Mouse (Mus musculus) spleen, embryonic (tissue): ENCODE results near the gene Tpd52l2.

ENCODE experiments used
- CTCF ChIA-PET: fragments of 350-600 bp; sonication (Branson Sonifier 250); formaldehyde crosslinking; loops from one replicate; lab custom pipeline; 2022; lab: Charles Lee

Tpd52l2 gene

GRCm38 (mm10) chr2:181496831-181497547 is at the start of gene Tpd52l2:
Gene Tpd52l2 (plus strand): TSS chr2:181497142.
- CTCF ChIA-PET = interaction anchor here (0.9 kb wide), 1 partner anchor 14 kb away, joined by 3 read pairs; no protein-coding TSS in a partner anchor

- CTCF ChIA-PET = no interaction called here
Observed at GRCm38 (mm10) chr2:181452181-181452580, 44.8 kb upstream of the Tpd52l2 start.

GRCm38 (mm10) chr2:181453274-181453673 is 43.7 kb upstream of the Tpd52l2 start:
- CTCF ChIA-PET = no interaction called here

- CTCF ChIA-PET = no interaction called here
Observed at GRCm38 (mm10) chr2:181455899-181456298, 41.0 kb upstream of the Tpd52l2 start.

- CTCF ChIA-PET = no interaction called here
Observed at GRCm38 (mm10) chr2:181457831-181458230, 39.1 kb upstream of the Tpd52l2 start.

GRCm38 (mm10) chr2:181458411-181459152 is 38.4 kb upstream of the Tpd52l2 start:
- CTCF ChIA-PET = interaction anchor here (0.8 kb wide), 1 partner anchor 10 kb away, joined by 4 read pairs; no protein-coding TSS in a partner anchor

- CTCF ChIA-PET = interaction anchor here (0.6 to 0.8 kb wide), 2 partner anchors 10 to 34 kb away, joined by 3 to 4 read pairs; partner anchors contain the start of gene Abhd16b
Observed at GRCm38 (mm10) chr2:181459153-181459672, 37.7 kb upstream of the Tpd52l2 start, which contains the start of gene Zbtb46. Gene Zbtb46 (minus strand): TSS chr2:181459426.

GRCm38 (mm10) chr2:181459673-181460621 is 37.0 kb upstream of the Tpd52l2 start:
- CTCF ChIA-PET = interaction anchor here (0.6 kb wide), 1 partner anchor 33 kb away, joined by 3 read pairs; the partner anchor contains the start of gene Abhd16b

GRCm38 (mm10) chr2:181461536-181462100 is 35.3 kb upstream of the Tpd52l2 start:
- CTCF ChIA-PET = no interaction called here

GRCm38 (mm10) chr2:181462604-181463003 is 34.3 kb upstream of the Tpd52l2 start:
- CTCF ChIA-PET = no interaction called here

- CTCF ChIA-PET = no interaction called here
Observed at GRCm38 (mm10) chr2:181463008-181463738, 33.8 kb upstream of the Tpd52l2 start.

GRCm38 (mm10) chr2:181465423-181465822 is 31.5 kb upstream of the Tpd52l2 start:
- CTCF ChIA-PET = no interaction called here

GRCm38 (mm10) chr2:181470285-181470684 is 26.7 kb upstream of the Tpd52l2 start:
- CTCF ChIA-PET = interaction anchor here (0.6 kb wide), 1 partner anchor 96 kb away, joined by 7 read pairs; no protein-coding TSS in a partner anchor

- CTCF ChIA-PET = no interaction called here
Observed at GRCm38 (mm10) chr2:181471246-181471645, 25.7 kb upstream of the Tpd52l2 start.

- CTCF ChIA-PET = no interaction called here
Observed at GRCm38 (mm10) chr2:181472256-181472827, 24.6 kb upstream of the Tpd52l2 start.

GRCm38 (mm10) chr2:181483120-181483519 is 13.8 kb upstream of the Tpd52l2 start:
- CTCF ChIA-PET = no interaction called here

- CTCF ChIA-PET = no interaction called here
Observed at GRCm38 (mm10) chr2:181483562-181484318, 13.2 kb upstream of the Tpd52l2 start.

- CTCF ChIA-PET = interaction anchor here (0.6 to 1.1 kb wide), 3 partner anchors 8 to 22 kb away, joined by 3 to 7 read pairs (median 5); partner anchors contain the start of gene Abhd16b
Observed at GRCm38 (mm10) chr2:181484456-181485233, 12.3 kb upstream of the Tpd52l2 start.
